Mouse (Mus musculus) kidney, adult 2 months (tissue): ENCODE data around the gene Cdk2. TPM values are rescaled to one million over a fixed set of nuclear protein-coding genes. Genes with fewer than 3 reads are reported as not detected.

ENCODE experiments used
- DNase-seq: peaks from one replicate; pipeline ENCODE4 v3.0.0; 2021
- H3K27ac ChIP-seq: fragments of 200-500 bp; 2 replicates; pipeline ENCODE4 v1.5.1; 2012; ENCODE audit warnings: low read depth, low read length, control low read depth, inconsistent platforms; ENCODE audit not compliant: insufficient read depth
- H3K27me3 ChIP-seq: fragments of 200-500 bp; replicated peaks from 2 replicates; pipeline ENCODE4 v1.6.1; 2012; ENCODE audit warnings: mild to moderate bottlenecking, moderate library complexity, low read length, inconsistent platforms; ENCODE audit not compliant: control insufficient read depth, insufficient read depth
- H3K36me3 ChIP-seq: fragments of 200-500 bp; 2 replicates; pipeline ENCODE4 v1.6.1; 2012; ENCODE audit warnings: mild to moderate bottlenecking, moderate library complexity, low read length, inconsistent platforms; ENCODE audit not compliant: control insufficient read depth, insufficient read depth
- H3K4me1 ChIP-seq: fragments of 200-500 bp; 2 replicates; pipeline ENCODE4 v1.6.1; 2011; ENCODE audit warnings: low read length; ENCODE audit not compliant: control insufficient read depth, insufficient read depth
- H3K4me3 ChIP-seq: fragments of 200-500 bp; 2 replicates; pipeline ENCODE4 v1.5.1; 2011; ENCODE audit warnings: mild to moderate bottlenecking, low read depth, low read length, control low read depth; ENCODE audit not compliant: insufficient read depth
- CTCF ChIP-seq: fragments of 200-500 bp; conservative IDR thresholded peaks from 2 replicates; pipeline ENCODE4 v1.5.1; 2011; ENCODE audit warnings: low read depth, mild to moderate bottlenecking, control low read depth, low read length, moderate library complexity, mixed read lengths; ENCODE audit not compliant: insufficient read depth, insufficient read length
- POLR2A ChIP-seq: fragments of 200-500 bp; IDR thresholded peaks from one replicate; pipeline ENCODE4 v1.6.1; 2011; ENCODE audit warnings: low read depth, low read length, control low read depth
- WGBS: fragments of 180-500 bp; shearing (Covaris S2); methylation state at CpG from one replicate; pipeline ENCODE4 v1.1.7; 2018; 5-methylcytosine and 5-hydroxymethylcytosine counted together
- polyA plus RNA-seq: library from polyadenylated mRNA; depleted of rRNA; stranded (reverse); fragments of >200 nt; gene quantifications from 2 replicates; pipeline ENCODE4 v1.2.3, GENCODE M21; 2012

The Cdk2 gene
- polyA plus RNA-seq, 1 experiment: 12.4 TPM

GRCm38 (mm10) chr10:128703895-128704294 lies 936 bp downstream of the Cdk2 start, which contains the start of gene Pmel:
Gene Pmel (plus strand): TSS chr10:128704195.
- Histone ChIP-seq H3K27me3 (no peaks in the 10 kb centered on the region), H3K36me3 (no peaks in the 10 kb centered on the region), H3K4me1 (peaks cover 4% of the 10 kb centered on the region; the same call in 1 of the 2 replicates), H3K27ac (peak within 1 kb of the TSS; percentile 40; the same call in 1 of the 2 replicates), H3K4me3 (peak within 1 kb of the TSS; percentile 73)
- no peak for DNase-seq
- WGBS: 31% methylated on average over 4 of the region's 4 CpGs
- TF ChIP-seq POLR2A (no peak), CTCF (no peak)

- 78% methylated on average over 6 of the region's 6 CpGs for WGBS
- TF ChIP-seq POLR2A (no peak), CTCF (no peak)
- no peak for DNase-seq
- Histone ChIP-seq H3K27me3 (no peaks in the 10 kb centered on the region), H3K27ac (no peak overlapping the region), H3K4me1 (peaks cover 10% of the 10 kb centered on the region; the same call in 1 of the 2 replicates), H3K36me3 (no peaks in the 10 kb centered on the region), H3K4me3 (no peak overlapping the region)
Measured at GRCm38 (mm10) chr10:128702328-128703007, 2.4 kb downstream of the Cdk2 start.

- TF ChIP-seq POLR2A: no peak
- no peak for TF ChIP-seq CTCF
- Histone ChIP-seq H3K36me3 (no peaks in the 10 kb centered on the region), H3K27ac (no peak overlapping the region), H3K27me3 (no peaks in the 10 kb centered on the region), H3K4me1 (peaks cover 15% of the 10 kb centered on the region; the same call in 1 of the 2 replicates), H3K4me3 (no peak overlapping the region)
- WGBS: 96% methylated on average over 5 of the region's 5 CpGs
- no peak for DNase-seq
Measured at GRCm38 (mm10) chr10:128700712-128701111, 4.1 kb downstream of the Cdk2 start.

- Histone ChIP-seq H3K4me3 (no peak overlapping the region), H3K4me1 (peaks cover 12% of the 10 kb centered on the region; the same call in 1 of the 2 replicates), H3K36me3 (no peaks in the 10 kb centered on the region), H3K27me3 (no peaks in the 10 kb centered on the region), H3K27ac (no peak overlapping the region)
- DNase-seq: no peak
- WGBS: 82% methylated on average over 11 of the region's 11 CpGs
- no peak for TF ChIP-seq POLR2A
- no peak for TF ChIP-seq CTCF
Measured at GRCm38 (mm10) chr10:128699611-128700010, 5.2 kb downstream of the Cdk2 start.

GRCm38 (mm10) chr10:128699006-128699405 lies 5.8 kb downstream of the Cdk2 start:
- Histone ChIP-seq H3K4me3 (no peak overlapping the region), H3K27ac (no peak overlapping the region), H3K36me3 (no peaks in the 10 kb centered on the region), H3K27me3 (no peaks in the 10 kb centered on the region), H3K4me1 (peaks cover 12% of the 10 kb centered on the region; the same call in 1 of the 2 replicates)
- DNase-seq: peak; percentile 78
- WGBS: 54% methylated on average over 5 of the region's 5 CpGs
- TF ChIP-seq POLR2A: no peak
- TF ChIP-seq CTCF: no peak

GRCm38 (mm10) chr10:128697072-128697725 lies 7.6 kb downstream of the Cdk2 start:
- H3K4me3 ChIP-seq: no peak overlapping the region
- no peak for TF ChIP-seq CTCF
- no peak for TF ChIP-seq POLR2A
- no peak for DNase-seq
- no peak overlapping the region for H3K27ac ChIP-seq
- WGBS: 84% methylated on average over 6 of the region's 6 CpGs
- H3K27me3 ChIP-seq: no peaks in the 10 kb centered on the region
- peaks cover 12% of the 10 kb centered on the region; the same call in 1 of the 2 replicates for H3K4me1 ChIP-seq
- no peaks in the 10 kb centered on the region for H3K36me3 ChIP-seq
